8 mouse cellular contexts compared by ENCODE assay signal in genomic region chrX:95657804-95658599, GRCm38 (mm10). TPM values are rescaled to one million over a fixed set of nuclear protein-coding genes. Genes with fewer than 3 reads are reported as not detected.
DNase-seq lines count a peak whose midpoint lies in the region; ATAC-seq and TF ChIP-seq lines count a peak whose summit lies in the region.

TSS of gene Zc4h2 (minus strand) at chrX:95658509.

- H3K27me3 ChIP-seq in forebrain, embryonic 10.5 days (ENCODE audit: poor library complexity, severe bottlenecking) = peaks cover 5% of the 10 kb centered on the region; the same call in 1 of the 2 replicates
- H3K27me3 ChIP-seq in heart, embryonic 15.5 days = no peaks in the 10 kb centered on the region
- no peaks in the 10 kb centered on the region for H3K27me3 ChIP-seq in liver, embryonic 12.5 days (replicated peaks)
- no peaks in the 10 kb centered on the region for H3K27me3 ChIP-seq in stomach, embryonic 15.5 days (replicated peaks)

- H3K9me3 ChIP-seq in forebrain, embryonic 10.5 days = no peaks in the 10 kb centered on the region
- no peaks in the 10 kb centered on the region for H3K9me3 ChIP-seq in heart, embryonic 15.5 days (replicated peaks)
- no peaks in the 10 kb centered on the region for H3K9me3 ChIP-seq in liver, embryonic 12.5 days (replicated peaks)
- H3K9me3 ChIP-seq in stomach, embryonic 15.5 days = no peaks in the 10 kb centered on the region

- peak; percentile 21; the same call in 1 of the 2 replicates for TF ChIP-seq POLR2A in brain, embryonic 14.5 days (IDR thresholded peaks at IDR 0.05; ENCODE audit: borderline replicate concordance, extremely low read depth, insufficient read depth, insufficient read length, poor library complexity, severe bottlenecking)

- H3K4me1 ChIP-seq in forebrain, embryonic 10.5 days = no peaks in the 10 kb centered on the region
- no peaks in the 10 kb centered on the region for H3K4me1 ChIP-seq in heart, embryonic 15.5 days (replicated peaks)
- no peaks in the 10 kb centered on the region for H3K4me1 ChIP-seq in liver, embryonic 12.5 days
- H3K4me1 ChIP-seq in stomach, embryonic 15.5 days = no peaks in the 10 kb centered on the region

- peak within 1 kb of the TSS; percentile 54 for H3K4me3 ChIP-seq in forebrain, embryonic 10.5 days
- peak within 1 kb of the TSS; percentile 59 for H3K4me3 ChIP-seq in heart, embryonic 15.5 days
- H3K4me3 ChIP-seq in liver, embryonic 12.5 days = peak within 1 kb of the TSS; percentile 56
- H3K4me3 ChIP-seq in stomach, embryonic 15.5 days (replicated peaks) = peak within 1 kb of the TSS; percentile 47

- H3K9ac ChIP-seq in heart, embryonic 15.5 days = peak within 1 kb of the TSS; percentile 40
- H3K9ac ChIP-seq in liver, embryonic 12.5 days = peak within 1 kb of the TSS; percentile 41
- no peak within 1 kb of the TSS for H3K9ac ChIP-seq in stomach, embryonic 15.5 days

- peak; percentile 91 for ATAC-seq in heart, embryonic 15.5 days (replicated peaks; ENCODE audit: insufficient number of reproducible peaks, insufficient read depth, low FRiP score, low read depth)
- peak; percentile 99 for ATAC-seq in liver, embryonic 12.5 days
- peak; percentile 97 for ATAC-seq in stomach, embryonic 15.5 days (ENCODE audit: insufficient read depth, low FRiP score, low read depth)

- H3K36me3 ChIP-seq in forebrain, embryonic 10.5 days (replicated peaks) = no peaks in the 10 kb centered on the region
- no peaks in the 10 kb centered on the region for H3K36me3 ChIP-seq in heart, embryonic 15.5 days
- H3K36me3 ChIP-seq in liver, embryonic 12.5 days = no peaks in the 10 kb centered on the region
- no peaks in the 10 kb centered on the region for H3K36me3 ChIP-seq in stomach, embryonic 15.5 days

- 15% methylated on average over 7 of the region's 7 CpGs for WGBS in forebrain, embryonic 10.5 days
- 12% methylated on average over 7 of the region's 7 CpGs for WGBS in heart, embryonic 15.5 days
- 19% methylated on average over 7 of the region's 7 CpGs for WGBS in liver, embryonic 12.5 days (ENCODE audit: insufficient replicate concordance)
- WGBS in stomach, embryonic 15.5 days = 13% methylated on average over 7 of the region's 7 CpGs

- H3K27ac ChIP-seq in forebrain, embryonic 10.5 days = peak within 1 kb of the TSS; percentile 82
- H3K27ac ChIP-seq in heart, embryonic 15.5 days = peak within 1 kb of the TSS; percentile 16; the same call in 1 of the 2 replicates
- no peak within 1 kb of the TSS for H3K27ac ChIP-seq in liver, embryonic 12.5 days
- H3K27ac ChIP-seq in stomach, embryonic 15.5 days = no peak within 1 kb of the TSS

- no peak for TF ChIP-seq CTCF in brain, embryonic 14.5 days (IDR thresholded peaks at IDR 0.05; ENCODE audit: borderline replicate concordance, extremely low read depth, insufficient read depth, insufficient read length)

- H3K4me2 ChIP-seq in heart, embryonic 15.5 days = peak within 1 kb of the TSS; percentile 59
- H3K4me2 ChIP-seq in liver, embryonic 12.5 days = peak within 1 kb of the TSS; percentile 60
- H3K4me2 ChIP-seq in stomach, embryonic 15.5 days = peak within 1 kb of the TSS; percentile 46

- DNase-seq in CD4-positive, CD25-positive, alpha-beta regulatory T cell, adult 2 months (ENCODE audit: low read depth, low spot score) = peak; percentile 80
- peak; percentile 96 for DNase-seq in brain, embryonic 14.5 days (ENCODE audit: low read depth)
- peak; percentile 51 for DNase-seq in forebrain, embryonic 10.5 days (ENCODE audit: extremely low spot score, low spot score)
- DNase-seq in kidney, postnatal 14 days = peak; percentile 82
- DNase-seq in naive thymus-derived CD4-positive, alpha-beta T cell, adult 2 months (ENCODE audit: low read depth) = peak; percentile 77

RNA-seq across cellular contexts. Expression of gene Zc4h2, which starts in this region (rescaled TPM):
- polyA plus RNA-seq in brain, embryonic 14.5 days (2012; rRNA removed) = 58.8 and 64.9 TPM in 2 replicates
- polyA plus RNA-seq in forebrain, embryonic 10.5 days (2016; fragmentation: Nextera tagmentation; extraction: Ambion mirVana) = 29.5 and 30.9 TPM in 2 replicates
- polyA plus RNA-seq in heart, embryonic 15.5 days (2015; fragmentation: Nextera tagmentation; extraction: Ambion mirVana) = 6.2 and 7.6 TPM in 2 replicates
- polyA plus RNA-seq in liver, embryonic 12.5 days (2016; fragmentation: Nextera tagmentation; extraction: Ambion mirVana) = 3.5 and 3.8 TPM in 2 replicates
- polyA plus RNA-seq in stomach, embryonic 15.5 days (2015; fragmentation: Nextera tagmentation; extraction: Ambion mirVana) = 14.9 and 15.3 TPM in 2 replicates

Comparison
In these comparisons a context has a peak if more than half of its experiments do, and no peak if none do; other contexts are left out.
1. H3K27ac ChIP-seq: peak in forebrain, embryonic 10.5 days (single experiment) and heart, embryonic 15.5 days (single experiment); none in liver, embryonic 12.5 days (single experiment) and stomach, embryonic 15.5 days (single experiment).
2. Peak in every context shown above with its lines, with median percentiles within 50 percentile points of each other: DNase-seq, H3K4me3 ChIP-seq, ATAC-seq and H3K4me2 ChIP-seq.